Mouse (Mus musculus): ENCODE data around the gene Wwp2.

Gene Wwp2

DNA sequence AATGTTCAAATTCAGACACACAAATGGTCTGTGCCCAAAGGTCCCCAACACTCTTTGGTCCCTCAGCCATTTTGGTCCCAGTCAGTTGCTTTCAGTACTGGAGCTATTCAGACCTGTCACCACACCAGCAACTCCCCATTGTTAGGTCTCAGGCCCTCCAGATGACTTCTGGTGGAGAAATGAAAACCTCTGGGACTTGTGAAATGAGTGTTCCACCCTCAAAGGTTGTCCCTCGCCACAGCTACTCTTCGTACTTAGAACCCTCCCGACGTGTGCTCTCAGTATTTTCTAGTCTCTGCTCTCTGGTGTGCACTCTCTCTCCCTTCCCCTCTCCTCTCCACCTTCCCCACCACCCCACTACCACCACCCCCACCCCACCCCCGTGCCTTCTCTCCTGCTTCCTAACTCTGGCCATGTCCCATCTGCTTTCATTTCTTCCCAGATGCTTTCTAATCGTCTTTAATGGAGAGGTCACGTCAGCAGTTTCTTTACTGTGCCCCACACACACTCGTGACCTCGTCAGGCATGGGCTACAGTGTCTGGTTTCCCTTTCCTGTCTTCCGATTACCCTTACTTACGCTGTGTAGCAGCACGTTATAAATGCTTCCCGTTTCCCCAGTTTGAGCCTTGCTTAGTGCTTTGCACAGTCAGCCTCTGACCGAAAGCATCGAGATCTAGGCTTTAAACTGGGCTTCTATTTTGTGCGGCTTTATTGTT is 124.8 kb downstream of the Wwp2 start:
- DNase-seq (ENCODE audit: low read depth, low spot score) = no peak

- DNase-seq (ENCODE audit: low read depth, low spot score) = no peak
These were observed 126.0 kb downstream of the Wwp2 start for GRCm38 (mm10) chr8:107562164-107562563.

DNA sequence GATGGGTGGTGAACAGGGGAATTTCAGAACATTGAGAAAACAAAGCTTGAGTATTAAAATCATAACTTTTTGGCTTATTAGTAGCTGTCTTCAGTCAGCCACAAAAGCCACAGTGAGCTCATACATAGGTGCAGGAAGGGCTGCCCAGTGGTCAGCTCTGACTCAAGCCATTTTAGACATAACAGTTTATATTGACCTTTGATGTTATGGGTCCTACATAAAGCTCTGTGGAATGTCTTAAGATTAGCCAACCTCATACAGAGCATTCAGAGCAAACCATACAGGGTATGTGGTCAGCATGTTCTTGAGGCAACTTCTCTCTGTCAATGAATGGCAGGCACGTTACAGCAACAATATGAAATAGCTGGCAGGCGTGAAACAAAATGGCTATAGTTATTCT is 134.9 kb downstream of the Wwp2 start:
- DNase-seq (ENCODE audit: low read depth, low spot score) = no peak

DNA sequence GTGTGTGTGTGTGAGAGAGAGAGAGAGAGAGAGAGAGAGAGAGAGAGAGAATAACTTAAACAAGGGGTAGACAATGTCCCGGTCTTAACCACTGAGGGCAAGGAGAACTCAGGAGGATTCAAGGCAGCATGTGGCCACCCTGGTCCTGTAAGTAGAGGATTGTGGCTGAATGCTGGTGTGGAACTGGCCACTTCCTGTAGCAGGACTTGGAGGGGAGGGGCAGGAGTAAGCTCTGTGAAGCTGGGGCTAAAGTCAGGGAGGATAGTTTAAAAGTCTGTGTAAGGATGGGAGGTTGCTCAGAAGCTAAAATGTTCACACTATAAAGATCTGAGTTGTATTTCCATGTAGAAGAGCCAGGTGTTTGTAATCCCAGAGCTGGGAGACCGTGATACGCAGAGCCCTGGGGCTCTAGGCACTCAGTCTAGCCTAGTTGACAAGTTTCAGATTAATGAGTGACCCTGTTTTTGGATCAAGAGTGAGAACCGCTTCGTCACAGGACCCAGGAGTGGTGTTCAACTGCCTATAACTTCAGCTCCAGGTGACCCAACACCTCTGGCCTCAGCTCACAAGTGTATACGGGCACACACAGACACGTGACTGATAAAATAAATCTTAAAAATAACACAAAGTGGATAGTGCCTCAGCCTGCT is 135.4 kb downstream of the Wwp2 start:
- DNase-seq (ENCODE audit: low read depth, low spot score) = no peak

- DNase-seq (ENCODE audit: low read depth, low spot score) = peak; percentile 61
These were observed 136.3 kb downstream of the Wwp2 start for GRCm38 (mm10) chr8:107572497-107572896.

GRCm38 (mm10) chr8:107574771-107575170 is 138.6 kb downstream of the Wwp2 start:
- DNase-seq (ENCODE audit: low read depth, low spot score) = no peak

GRCm38 (mm10) chr8:107576702-107577101 is 140.5 kb downstream of the Wwp2 start:
- DNase-seq (ENCODE audit: low read depth, low spot score) = peak; percentile 77

- DNase-seq (ENCODE audit: low read depth, low spot score) = no peak
These were observed 141.5 kb downstream of the Wwp2 start for GRCm38 (mm10) chr8:107577640-107578039.

DNA sequence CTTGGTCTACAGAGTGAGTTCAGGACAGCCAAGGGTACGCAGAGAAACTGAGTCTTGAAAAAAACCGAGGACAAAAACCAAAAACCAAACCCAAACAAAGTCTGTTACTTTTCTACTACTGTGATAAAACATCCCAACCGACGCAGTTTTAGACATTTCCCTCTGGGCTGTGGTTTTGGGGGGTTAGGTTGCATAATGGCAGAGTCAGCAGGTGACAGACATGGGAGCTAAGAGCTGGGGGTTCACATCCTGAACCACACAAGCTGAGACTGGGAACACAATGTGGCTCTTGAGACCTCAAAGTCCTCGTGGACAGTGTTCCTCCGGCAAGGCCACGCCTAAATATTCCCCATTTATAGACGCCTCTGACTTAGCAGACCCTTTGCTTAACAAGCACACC is 142.0 kb downstream of the Wwp2 start:
- DNase-seq (ENCODE audit: low read depth, low spot score) = no peak

- no peak for DNase-seq (ENCODE audit: low read depth, low spot score)
These were observed 142.4 kb downstream of the Wwp2 start for GRCm38 (mm10) chr8:107578541-107578940.

DNA sequence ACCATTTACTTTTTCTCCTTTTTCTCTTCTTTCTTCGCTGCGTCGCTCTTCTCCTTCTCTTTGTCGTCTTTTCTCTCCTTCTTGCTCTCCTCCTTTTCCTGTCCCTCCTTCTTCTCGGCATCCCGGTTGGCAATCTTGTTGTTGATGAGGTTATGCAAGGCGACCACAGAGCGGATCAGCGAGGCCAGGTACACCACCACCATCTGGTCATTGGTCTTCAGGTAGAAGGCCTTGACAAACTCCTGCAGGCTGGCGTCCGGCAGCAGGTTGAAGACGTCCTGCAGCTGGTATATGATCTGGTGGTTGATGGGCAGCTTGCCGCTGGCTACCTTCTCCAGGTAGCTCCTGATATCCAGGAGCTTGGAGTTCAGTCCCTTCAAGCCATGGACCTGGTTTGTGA is 144.7 kb downstream of the Wwp2 start:
- DNase-seq (ENCODE audit: low read depth, low spot score) = no peak

DNA sequence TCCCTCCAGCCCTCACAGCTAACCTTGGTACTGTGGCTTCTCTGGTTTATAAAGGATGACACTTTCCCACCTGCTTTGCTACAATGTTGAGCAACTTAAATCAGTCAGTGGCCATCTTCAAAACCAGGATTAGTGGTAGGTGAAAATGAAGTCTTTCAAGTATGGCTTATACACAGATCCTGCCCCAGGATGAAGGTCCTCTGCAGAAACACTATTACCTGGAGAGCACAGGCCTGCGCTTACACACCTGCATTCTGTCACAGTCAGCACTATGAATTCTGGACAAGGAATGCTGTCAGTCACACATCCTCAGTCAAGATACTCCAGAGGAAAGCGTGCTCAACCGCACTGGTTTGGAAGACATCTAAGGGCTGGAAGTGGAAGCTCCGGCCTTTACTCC is 145.4 kb downstream of the Wwp2 start:
- no peak for DNase-seq (ENCODE audit: low read depth, low spot score)

- DNase-seq (ENCODE audit: low read depth, low spot score) = no peak
These were observed 146.0 kb downstream of the Wwp2 start for GRCm38 (mm10) chr8:107582136-107582535.

DNA sequence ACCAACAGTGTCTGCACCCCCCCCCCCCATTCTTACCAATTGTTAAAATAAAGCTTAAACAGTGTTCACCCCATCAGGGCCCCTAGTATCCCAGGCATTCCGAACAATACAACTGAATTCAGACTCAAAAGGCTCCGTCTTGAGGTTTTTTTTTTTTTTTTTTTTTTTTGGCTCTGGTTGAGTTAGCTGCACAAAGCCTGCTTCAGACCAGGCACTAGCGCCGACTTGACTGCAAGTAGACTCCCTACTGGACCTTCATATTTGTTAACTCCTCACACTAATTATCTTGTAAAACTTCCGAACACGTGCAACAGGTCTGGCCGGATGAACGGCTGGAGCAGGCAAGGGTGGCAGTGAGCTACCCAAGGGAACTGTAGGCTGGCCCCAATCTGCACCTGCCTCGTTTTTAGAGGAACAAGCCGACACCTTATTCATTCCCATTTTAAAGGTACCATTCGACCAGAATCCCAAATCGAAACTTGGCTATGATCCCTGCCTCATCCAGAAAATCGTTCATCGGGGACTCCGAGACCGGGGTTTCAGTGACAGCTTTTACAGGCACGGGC is 151.3 kb downstream of the Wwp2 start:
- no peak for DNase-seq (ENCODE audit: low read depth, low spot score)

DNA sequence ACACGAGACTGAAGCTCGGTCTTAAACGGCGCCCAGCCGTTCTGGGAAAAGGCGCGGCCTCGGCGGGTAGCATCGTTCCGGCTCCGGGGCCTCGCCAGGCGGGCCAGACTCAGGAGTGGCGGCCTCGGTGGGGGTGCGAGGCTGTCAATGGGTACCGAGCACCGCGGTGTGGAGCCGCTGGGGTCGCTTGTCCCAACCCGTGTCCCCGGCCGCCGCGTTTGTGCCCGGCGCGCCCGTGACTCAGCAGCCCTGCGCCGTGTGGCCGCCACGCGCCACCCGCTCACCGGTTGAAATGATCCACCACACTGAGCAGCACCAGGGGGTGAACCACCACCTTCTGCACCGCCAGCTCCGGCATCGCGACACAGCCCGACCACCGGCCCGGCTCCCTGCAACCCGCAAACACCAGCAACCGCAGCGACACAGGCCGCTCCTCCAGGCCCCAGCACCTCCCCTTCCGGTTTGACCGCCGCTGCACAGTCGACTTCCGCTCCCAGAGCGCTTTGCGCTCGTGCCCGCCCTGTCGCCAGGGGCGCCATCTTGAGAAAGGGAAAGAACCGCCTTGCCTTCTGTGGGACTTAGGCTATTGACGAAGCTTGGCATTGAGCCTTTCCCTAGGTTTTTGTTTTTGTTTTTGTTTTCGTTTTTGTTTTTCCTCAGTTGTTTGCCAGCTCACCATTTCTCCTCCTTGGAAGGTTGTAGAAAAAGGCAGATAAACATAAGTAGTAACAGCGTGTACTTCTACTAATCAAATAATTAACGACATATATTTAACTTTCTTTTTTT is 152.0 kb downstream of the Wwp2 start, which contains the start of gene Psmd7:
TSS of gene Psmd7 (minus strand) at position 470 of the 786 bp plus-strand sequence.
- DNase-seq (ENCODE audit: low read depth, low spot score) = peak; percentile 91

- DNase-seq (ENCODE audit: low read depth, low spot score) = no peak
These were observed 158.0 kb downstream of the Wwp2 start for GRCm38 (mm10) chr8:107593967-107594729.

DNA sequence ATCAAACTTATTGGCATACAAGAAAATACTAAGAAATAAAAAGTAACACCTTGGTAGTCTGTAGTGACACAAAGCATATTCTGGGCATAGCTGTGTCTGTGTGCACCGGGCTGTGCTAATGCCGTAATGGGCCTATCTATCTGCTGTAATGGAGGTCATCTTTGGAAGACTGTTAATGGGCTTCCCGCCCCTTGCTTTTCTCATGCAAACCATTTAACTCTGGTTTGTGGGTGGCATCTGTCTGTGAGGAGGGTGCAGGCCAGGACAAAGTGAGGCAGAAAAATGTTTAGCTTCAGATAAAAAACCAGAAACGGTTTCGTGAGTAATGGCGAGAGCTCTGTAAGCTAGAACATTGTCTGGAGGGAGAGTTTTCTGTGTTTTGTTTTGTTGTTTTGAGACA is 158.7 kb downstream of the Wwp2 start:
- no peak for DNase-seq (ENCODE audit: low read depth, low spot score)

DNA sequence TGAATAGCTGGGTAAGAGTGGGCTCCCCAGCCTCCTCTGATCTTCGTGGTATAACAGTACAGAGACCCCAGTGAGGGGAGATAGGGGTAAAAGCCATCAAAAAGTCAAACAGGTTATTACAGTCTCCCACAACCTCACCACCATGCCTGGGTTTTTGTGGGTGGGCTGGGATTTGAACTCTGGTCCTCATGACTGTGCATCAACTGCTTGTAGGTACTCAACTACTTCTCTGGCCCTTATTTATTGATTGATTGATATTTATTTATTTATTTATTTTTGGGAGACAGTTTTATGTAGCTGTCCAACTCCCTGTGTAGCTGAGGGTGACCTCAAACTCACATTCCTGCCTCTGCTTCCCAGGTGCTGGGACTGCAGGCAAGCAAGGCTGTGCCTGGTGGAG is 161.6 kb downstream of the Wwp2 start:
- DNase-seq (ENCODE audit: low read depth, low spot score) = no peak

DNA sequence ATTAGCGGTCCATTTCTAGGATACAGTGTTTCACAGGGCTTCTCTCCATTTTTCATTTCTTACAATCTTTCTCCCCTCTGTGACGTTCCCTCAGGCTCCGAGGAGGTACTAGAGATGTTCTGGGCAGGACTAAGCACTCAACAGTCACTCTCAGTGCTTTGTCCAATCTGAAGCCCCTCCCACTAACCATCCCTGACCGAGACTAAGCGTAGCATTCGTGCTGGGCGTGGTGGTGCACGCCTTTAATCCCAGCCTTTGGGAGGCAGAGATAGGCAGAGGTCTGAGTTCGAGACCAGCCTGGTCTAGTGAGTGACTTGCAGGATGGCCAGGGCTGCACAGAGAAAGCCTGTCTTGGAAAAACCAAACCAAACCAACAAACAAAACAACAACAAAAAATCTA is 163.5 kb downstream of the Wwp2 start:
- DNase-seq (ENCODE audit: low read depth, low spot score) = no peak

DNA sequence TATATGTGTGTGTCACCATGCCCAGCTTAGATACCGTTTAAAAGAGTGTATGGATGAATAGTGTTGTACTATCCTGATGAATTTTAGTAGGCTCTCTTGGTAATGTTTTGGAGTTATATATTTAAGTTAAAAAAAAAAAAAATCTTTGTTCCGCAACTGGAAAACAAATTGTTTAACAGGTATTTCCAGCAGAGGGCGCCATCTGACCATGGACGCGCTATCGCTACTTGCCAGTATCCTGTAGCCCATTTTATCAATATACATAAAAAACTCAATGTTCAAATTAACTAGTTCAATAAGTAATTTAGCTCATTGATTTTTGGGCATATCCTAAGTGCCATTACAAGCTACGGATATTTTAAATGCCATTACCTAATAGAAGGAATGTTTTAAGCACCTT is 166.9 kb downstream of the Wwp2 start:
- DNase-seq (ENCODE audit: low read depth, low spot score) = no peak
